Mouse (Mus musculus): ENCODE data around the gene Limch1.

DNA sequence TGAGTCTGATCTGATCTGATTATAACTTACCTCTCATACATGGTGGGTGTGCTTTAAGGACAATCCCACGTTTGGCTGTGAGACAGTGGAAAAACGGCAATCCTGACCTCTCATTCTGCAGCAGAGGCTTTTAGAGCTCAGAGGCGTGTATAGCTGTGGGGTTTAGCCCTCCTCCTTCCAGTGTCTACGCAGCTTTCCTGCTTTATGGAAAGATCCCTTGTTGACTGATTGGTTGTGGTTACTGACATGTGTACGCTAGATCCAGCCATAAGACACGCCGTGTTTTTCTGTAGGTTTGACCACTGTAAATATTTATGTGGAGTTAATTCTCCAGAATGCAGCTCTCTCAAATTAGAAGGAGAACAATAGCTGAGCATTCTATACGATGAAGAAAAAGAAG lies 81.2 kb downstream of the Limch1 start:
- TF ChIP-seq GATA1 (IDR thresholded peaks at IDR 0.05; ENCODE audit: borderline replicate concordance, low read length) (no peak), FLI1 (IDR thresholded peaks at IDR 0.05; ENCODE audit: low read length) (no peak)
